Mouse (Mus musculus) adrenal gland (tissue): ENCODE results near the gene Sytl5.

ENCODE experiments used
- intact Hi-C: fragments of 180-260 bp; cut with DNase I; formaldehyde crosslinking; loops from one replicate; pipeline ENCODE4 v1.15.1; 2025
- long read RNA-seq, 2 experiments: library from polyadenylated mRNA; unstranded; transcript quantifications; one replicate each; pipeline ENCODE4 v2.0.0; 2020; ENCODE audit warnings: borderline replicate concordance in 1 of 2; ENCODE audit not compliant: insufficient replicate concordance in 1 of 2

Gene Sytl5
- long read RNA-seq, experiment 1, partial matches to known transcripts = 0 of 3 reads
- long read RNA-seq, experiment 1, other reads (novel, unspliced or antisense) = 3 of 3 reads
- long read RNA-seq, experiment 2, partial matches to known transcripts = 1 of 5 reads
- long read RNA-seq, experiment 2, other reads (novel, unspliced or antisense) = 4 of 5 reads

DNA sequence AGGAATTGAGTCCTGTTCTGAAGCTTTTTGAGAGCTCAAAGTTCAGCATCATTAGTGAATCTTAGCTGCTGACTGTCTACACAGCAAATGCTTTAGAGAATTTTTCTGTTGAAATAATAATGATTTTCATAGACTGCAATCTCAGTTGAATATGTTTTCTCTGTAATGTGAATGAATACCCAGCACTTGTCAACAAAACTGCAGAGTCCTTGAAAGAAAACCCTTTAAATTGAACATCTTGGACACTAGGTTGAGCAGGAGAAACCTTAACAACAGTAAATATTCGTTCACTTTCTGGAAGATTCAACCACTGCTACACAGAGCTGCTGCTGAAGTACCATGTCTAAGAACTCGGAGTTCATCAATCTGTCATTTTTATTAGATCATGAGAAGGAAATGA is at the start of gene Sytl5:
Sytl5 (plus strand) TSS at position 301 of the 400 bp plus-strand sequence.
- intact Hi-C loops = no loop called here

GRCm38 (mm10) chrX:9846628-9847027 is 38.8 kb upstream of the Sytl5 start, which contains the start of gene Hypm:
TSS of gene Hypm (plus strand) at chrX:9846928.
- intact Hi-C loops = no loop called here

- intact Hi-C loops = no loop called here
These were observed 36.0 kb upstream of the Sytl5 start, which contains the start of gene H2al3 for GRCm38 (mm10) chrX:9849403-9849802. TSS of gene H2al3 (plus strand) at chrX:9849703.

DNA sequence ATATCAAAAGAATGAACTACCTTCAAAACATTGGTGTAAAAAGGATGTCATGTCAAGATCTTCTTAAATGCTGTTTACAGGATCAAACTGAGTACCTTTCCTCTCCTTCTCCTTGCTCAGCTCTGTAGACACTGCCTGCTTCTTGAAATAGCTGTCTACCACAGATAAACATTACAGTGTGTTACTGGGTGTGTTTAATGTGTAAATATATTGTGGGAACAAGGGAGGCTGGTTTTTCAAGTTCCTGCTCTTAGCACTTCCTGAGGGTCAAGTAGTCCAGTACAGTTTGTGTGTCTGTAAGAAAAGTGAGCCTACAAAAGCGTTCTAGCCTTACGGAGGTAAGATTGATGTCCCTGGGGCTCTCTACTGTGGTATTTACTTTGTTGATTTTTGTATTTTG is 23.6 kb upstream of the Sytl5 start:
- intact Hi-C loops = no loop called here

DNA sequence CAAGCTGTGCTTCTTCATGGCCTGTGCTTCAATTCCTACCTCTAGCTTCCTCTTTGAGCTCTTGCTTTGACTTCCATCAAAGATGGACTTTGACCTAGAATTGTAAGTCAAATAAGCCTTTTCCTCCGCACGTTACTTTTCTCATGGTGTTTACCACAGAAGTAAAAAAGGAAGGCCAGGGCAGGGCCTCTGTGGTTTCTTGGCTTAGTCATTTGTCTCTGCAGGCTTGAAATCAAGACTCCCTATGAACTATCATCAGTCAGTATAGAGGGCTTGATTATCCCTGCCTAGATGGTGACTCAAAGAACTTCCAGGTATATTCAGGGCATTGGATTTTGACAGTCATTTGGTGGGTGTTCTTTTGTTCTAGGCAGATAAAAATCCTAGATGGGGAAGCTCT is 9.9 kb upstream of the Sytl5 start:
- intact Hi-C loops = no loop called here

DNA sequence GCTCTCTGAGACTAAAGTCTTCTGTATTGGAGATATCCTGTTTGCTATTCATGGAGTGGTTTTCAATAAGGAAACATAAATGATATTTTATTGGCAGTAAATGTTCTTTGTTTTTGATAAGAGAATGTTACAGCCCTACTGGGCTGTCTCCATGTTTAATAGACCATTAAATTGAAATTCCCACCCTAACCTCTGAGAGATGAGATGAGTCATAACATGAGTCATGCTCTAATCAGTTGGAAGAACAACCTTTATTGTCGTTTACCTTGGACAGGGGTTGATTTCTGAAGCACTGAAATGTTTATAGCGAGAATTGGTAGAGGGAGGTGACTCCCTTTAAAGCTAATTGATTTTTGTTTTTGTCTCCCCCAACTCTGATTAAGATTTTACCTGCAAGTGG is 24.1 kb downstream of the Sytl5 start:
- intact Hi-C loops = no loop called here

- intact Hi-C loops = no loop called here
These were observed 48.4 kb downstream of the Sytl5 start for GRCm38 (mm10) chrX:9933839-9934238.

DNA sequence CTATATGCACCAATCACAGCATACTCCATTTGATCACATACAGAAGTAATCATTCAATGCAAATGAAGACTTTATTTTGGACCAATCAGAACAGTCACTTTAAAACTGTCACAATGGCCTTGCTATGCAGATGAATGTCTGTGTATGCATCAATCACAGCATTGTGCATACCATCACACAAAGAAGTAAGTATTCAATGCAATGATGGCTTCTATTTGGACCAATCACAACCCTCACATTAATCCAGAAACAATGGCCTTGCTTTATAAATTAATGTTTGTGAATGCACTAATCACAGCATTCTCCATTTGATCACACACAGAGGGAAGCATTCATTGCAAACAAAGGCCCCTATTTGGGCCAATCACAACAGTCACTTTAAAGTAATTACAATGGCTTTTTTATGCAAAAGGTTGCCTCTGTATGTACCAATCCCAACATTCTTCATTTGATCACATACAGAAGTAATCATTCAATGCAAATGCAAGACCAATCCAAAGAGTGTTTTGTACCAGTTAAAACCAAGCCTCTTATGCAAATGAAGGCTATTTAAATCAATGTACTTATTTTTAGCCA is 98.8 kb downstream of the Sytl5 start:
- intact Hi-C loops = no loop called here

- intact Hi-C loops = no loop called here
These were observed 115.3 kb downstream of the Sytl5 start for GRCm38 (mm10) chrX:10000718-10001117.

DNA sequence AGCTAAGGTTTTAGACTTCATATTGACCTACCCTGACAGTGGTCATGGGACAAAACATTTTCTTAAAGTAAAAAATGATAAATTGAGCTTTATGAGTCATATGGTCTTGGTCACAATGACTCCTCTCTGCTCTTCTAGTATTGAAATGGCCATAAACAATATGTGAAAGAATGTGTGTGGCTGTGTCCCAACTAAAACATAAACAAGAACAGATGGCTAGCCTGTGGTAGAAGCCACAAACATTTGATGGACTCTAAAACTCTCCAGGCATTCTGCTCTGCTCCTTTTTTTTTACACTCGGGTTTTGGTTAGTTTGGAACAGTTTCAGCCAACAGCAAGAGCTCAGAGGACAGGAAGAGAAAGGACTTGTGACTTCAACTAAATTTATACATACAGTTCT is 120.5 kb downstream of the Sytl5 start:
- intact Hi-C loops = no loop called here

GRCm38 (mm10) chrX:10007675-10008270 is 122.4 kb downstream of the Sytl5 start:
- intact Hi-C loops = no loop called here

GRCm38 (mm10) chrX:10010202-10010601 is 124.8 kb downstream of the Sytl5 start:
- intact Hi-C loops = no loop called here

DNA sequence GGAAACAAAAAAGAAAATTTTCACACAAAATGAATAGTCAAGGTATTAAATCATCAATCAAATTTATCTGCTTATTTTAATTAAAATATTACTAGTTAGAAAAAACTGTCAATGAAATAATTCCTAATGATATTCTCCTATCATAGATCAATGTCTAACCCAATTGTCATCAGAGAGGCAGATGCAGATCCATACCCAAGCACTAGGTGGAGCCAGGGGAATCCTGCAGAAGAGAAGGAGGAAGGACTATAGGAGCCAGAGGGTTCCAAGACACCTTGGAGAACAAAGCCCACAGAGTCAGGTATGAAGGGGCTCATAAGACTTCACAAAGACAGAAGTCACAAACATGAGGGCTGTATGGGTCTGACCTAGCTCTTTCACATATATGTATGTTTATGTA is 149.2 kb downstream of the Sytl5 start:
- intact Hi-C loops = no loop called here
